In the genomic region with DNA sequence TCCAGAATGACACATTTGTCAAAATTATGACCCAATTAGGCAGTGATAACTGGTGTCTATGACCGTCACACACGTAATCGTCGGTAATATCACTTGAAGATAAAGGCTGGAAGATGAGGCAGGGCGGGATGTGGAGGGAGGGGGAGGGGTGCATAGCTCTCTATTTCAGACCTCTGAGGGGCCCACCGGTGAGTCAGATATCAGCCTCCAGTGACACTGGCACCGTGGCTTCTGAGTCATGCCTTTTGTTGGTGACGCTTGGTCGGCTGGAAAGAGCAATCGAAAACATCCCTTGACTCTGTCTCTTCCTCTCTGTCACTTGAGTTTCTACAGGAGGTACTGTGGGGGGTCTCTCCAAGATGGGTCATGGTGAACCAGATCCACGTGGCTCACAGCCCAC, we compare ENCODE assay signal across 13 mouse cellular contexts.
"Had no signal": no experiment of that assay in that cellular context is flagged by ENCODE, and none has a peak within 500 bp of the region (broad histone marks: within the 10 kb centered on the region; RNA-seq: fewer than 3 reads in every experiment).

No protein-coding gene starts in this region.

- DNase-seq: kidney, postnatal 10 days; kidney, postnatal 4 days; liver, embryonic 13.5 days; lung, adult 2 months; lung, postnatal 14 days; lung, postnatal 4 days; midbrain, embryonic 14.5 days; retina, postnatal 1 day; right cerebral cortex, postnatal 25 days; spleen, adult 18-20 months; thymus, postnatal 25 days had no signal

- H3K36me3 ChIP-seq: kidney, embryonic 15.5 days; liver, embryonic 13.5 days; stomach, embryonic 15.5 days had no signal

- H3K27me3 ChIP-seq: liver, embryonic 13.5 days; stomach, embryonic 15.5 days had no signal

- H3K4me3 ChIP-seq: kidney, embryonic 15.5 days; liver, embryonic 13.5 days; stomach, embryonic 15.5 days had no signal
